Mouse (Mus musculus) heart, embryonic 16.5 days (tissue): ENCODE data around the gene Grin3a. TPM values are rescaled to one million over a fixed set of nuclear protein-coding genes. Genes with fewer than 3 reads are reported as not detected.

Source experiments
- ATAC-seq: fragments of 200-750 bp; cut with Nextera tagmentation; replicated peaks from 2 replicates; pipeline ENCODE4 v1.8.0; 2017; ENCODE audit warnings: moderate number of reproducible peaks; ENCODE audit not compliant: insufficient read depth, low FRiP score; ENCODE audit errors: extremely low read depth
- H3K27ac ChIP-seq: fragments of 300-500 bp; sonication (generic); 2 replicates; pipeline ENCODE4 v1.5.1; 2014; ENCODE audit warnings: mild to moderate bottlenecking, low read length, control low read depth, moderate library complexity
- H3K27me3 ChIP-seq: fragments of 300-500 bp; sonication (generic); 2 replicates; pipeline ENCODE4 v1.6.1; 2014; ENCODE audit warnings: low read length, mixed read lengths; ENCODE audit not compliant: control insufficient read depth, insufficient read depth
- H3K36me3 ChIP-seq: fragments of 300-500 bp; sonication (generic); 2 replicates; pipeline ENCODE4 v1.6.1; 2014; ENCODE audit not compliant: control insufficient read depth, insufficient read depth
- H3K4me1 ChIP-seq: fragments of 300-500 bp; sonication (generic); 2 replicates; pipeline ENCODE4 v1.6.1; 2014; ENCODE audit warnings: low read length, mixed read lengths; ENCODE audit not compliant: control insufficient read depth, insufficient read depth
- H3K4me2 ChIP-seq: fragments of 300-500 bp; sonication (generic); 2 replicates; pipeline ENCODE4 v1.6.1; 2014; ENCODE audit warnings: low read depth, mild to moderate bottlenecking, control low read depth, low read length
- H3K4me3 ChIP-seq: fragments of 300-500 bp; sonication (generic); 2 replicates; pipeline ENCODE4 v1.5.1; 2014; ENCODE audit warnings: mild to moderate bottlenecking, control low read depth, low read length
- H3K9ac ChIP-seq: fragments of 300-500 bp; sonication (generic); 2 replicates; pipeline ENCODE4 v1.6.1; 2014; ENCODE audit warnings: low read length, control low read depth
- H3K9me3 ChIP-seq: fragments of 300-500 bp; sonication (generic); replicated peaks from 2 replicates; pipeline ENCODE4 v1.6.1; 2016; ENCODE audit warnings: low read length; ENCODE audit not compliant: control insufficient read depth
- WGBS: fragments of 180-500 bp; shearing (Covaris S2); extraction: QIAGEN DNeasy Blood & Tissue Kit; methylation state at CpG from one replicate; pipeline ENCODE4 v1.1.7; 2014; 5-methylcytosine and 5-hydroxymethylcytosine counted together
- polyA plus RNA-seq: library from polyadenylated mRNA; unstranded; fragments of >200 nt; fragmentation: Nextera tagmentation; extraction: Ambion mirVana; gene quantifications from 2 replicates; pipeline ENCODE4 v1.2.1, GENCODE M21; 2015

Grin3a gene
- polyA plus RNA-seq, 1 experiment from 2014 or later = 0.21 TPM

GRCm38 (mm10) chr4:49691405-49692194 lies 153.9 kb downstream of the Grin3a start:
- 64% methylated on average over 12 of the region's 12 CpGs for WGBS

GRCm38 (mm10) chr4:49688594-49689288 lies 156.8 kb downstream of the Grin3a start:
- WGBS = 25% methylated on average over 9 of the region's 9 CpGs
- no peak overlapping the region for H3K4me2 ChIP-seq
- ATAC-seq = 0 out of 2 replicates have a peak, but pooled peaks have one; percentile 6

More at GRCm38 (mm10) chr4:49691405-49692194, 153.9 kb downstream of the Grin3a start:
- ATAC-seq = no peak
- no peak overlapping the region for H3K9ac ChIP-seq
- H3K27ac ChIP-seq = no peak overlapping the region
- no peaks in the 10 kb centered on the region for H3K27me3 ChIP-seq
- H3K4me2 ChIP-seq = no peak overlapping the region
- H3K36me3 ChIP-seq = no peaks in the 10 kb centered on the region
- no peaks in the 10 kb centered on the region for H3K4me1 ChIP-seq
- H3K9me3 ChIP-seq = no peaks in the 10 kb centered on the region
- no peak overlapping the region for H3K4me3 ChIP-seq

GRCm38 (mm10) chr4:49681812-49682211 lies 163.7 kb downstream of the Grin3a start, which contains the start of gene Ppp3r2:
Gene Ppp3r2, minus strand, starts transcription at chr4:49682024.
- 73% methylated on average over 13 of the region's 13 CpGs for WGBS
- no peak within 1 kb of the TSS for H3K4me3 ChIP-seq
- no peaks in the 10 kb centered on the region for H3K27me3 ChIP-seq
- H3K36me3 ChIP-seq = no peaks in the 10 kb centered on the region
- ATAC-seq = no peak
- no peak within 1 kb of the TSS for H3K9ac ChIP-seq
- no peak within 1 kb of the TSS for H3K4me2 ChIP-seq
- no peaks in the 10 kb centered on the region for H3K4me1 ChIP-seq
- H3K27ac ChIP-seq = no peak within 1 kb of the TSS
- H3K9me3 ChIP-seq = no peaks in the 10 kb centered on the region

More at GRCm38 (mm10) chr4:49688594-49689288, 156.8 kb downstream of the Grin3a start:
- Histone ChIP-seq H3K27ac (no peak overlapping the region), H3K9me3 (no peaks in the 10 kb centered on the region), H3K9ac (no peak overlapping the region), H3K4me1 (no peaks in the 10 kb centered on the region), H3K36me3 (no peaks in the 10 kb centered on the region), H3K4me3 (no peak overlapping the region), H3K27me3 (no peaks in the 10 kb centered on the region)

- ATAC-seq = no peak
- Histone ChIP-seq H3K4me1 (no peaks in the 10 kb centered on the region), H3K4me3 (no peak overlapping the region), H3K9me3 (no peaks in the 10 kb centered on the region), H3K27me3 (no peaks in the 10 kb centered on the region), H3K4me2 (no peak overlapping the region), H3K27ac (no peak overlapping the region), H3K9ac (no peak overlapping the region), H3K36me3 (no peaks in the 10 kb centered on the region)
- WGBS = 83% methylated on average over 11 of the region's 11 CpGs
These were observed 165.2 kb downstream of the Grin3a start for GRCm38 (mm10) chr4:49680171-49680875.

GRCm38 (mm10) chr4:49676790-49677189 lies 168.8 kb downstream of the Grin3a start:
- no peaks in the 10 kb centered on the region for H3K4me1 ChIP-seq
- no peak for ATAC-seq
- H3K9ac ChIP-seq = no peak overlapping the region
- H3K9me3 ChIP-seq = no peaks in the 10 kb centered on the region
- H3K36me3 ChIP-seq = no peaks in the 10 kb centered on the region
- no peak overlapping the region for H3K4me2 ChIP-seq
- WGBS = 76% methylated on average over 7 of the region's 7 CpGs
- H3K27me3 ChIP-seq = no peaks in the 10 kb centered on the region
- H3K27ac ChIP-seq = no peak overlapping the region
- no peak overlapping the region for H3K4me3 ChIP-seq

GRCm38 (mm10) chr4:49676071-49676470 lies 169.5 kb downstream of the Grin3a start:
- Histone ChIP-seq H3K27me3 (no peaks in the 10 kb centered on the region), H3K27ac (no peak overlapping the region), H3K4me2 (no peak overlapping the region), H3K4me3 (no peak overlapping the region), H3K36me3 (no peaks in the 10 kb centered on the region), H3K9ac (no peak overlapping the region), H3K4me1 (no peaks in the 10 kb centered on the region), H3K9me3 (no peaks in the 10 kb centered on the region)
- WGBS = 62% methylated on average over 6 of the region's 6 CpGs
- ATAC-seq = no peak

GRCm38 (mm10) chr4:49664850-49665249 lies 180.7 kb downstream of the Grin3a start:
- Histone ChIP-seq H3K27ac (no peak overlapping the region), H3K27me3 (no peaks in the 10 kb centered on the region), H3K4me1 (peaks cover under 1% of the 10 kb centered on the region)

GRCm38 (mm10) chr4:49662231-49662630 lies 183.3 kb downstream of the Grin3a start:
- WGBS = 86% methylated on average over 4 of the region's 4 CpGs
- Histone ChIP-seq H3K27me3 (no peaks in the 10 kb centered on the region), H3K27ac (no peak overlapping the region), H3K4me1 (peaks cover 5% of the 10 kb centered on the region), H3K9ac (no peak overlapping the region), H3K9me3 (no peaks in the 10 kb centered on the region), H3K4me3 (no peak overlapping the region), H3K36me3 (peaks cover 24% of the 10 kb centered on the region), H3K4me2 (no peak overlapping the region)
- no peak for ATAC-seq

More at GRCm38 (mm10) chr4:49664850-49665249, 180.7 kb downstream of the Grin3a start:
- 58% methylated on average over 5 of the region's 5 CpGs for WGBS
- no peak overlapping the region for H3K4me3 ChIP-seq
- ATAC-seq = no peak
- no peaks in the 10 kb centered on the region for H3K9me3 ChIP-seq
- H3K36me3 ChIP-seq = peaks cover 10% of the 10 kb centered on the region
- H3K4me2 ChIP-seq = no peak overlapping the region
- no peak overlapping the region for H3K9ac ChIP-seq
